Mouse (Mus musculus) adrenal gland, postnatal 10 days (tissue): ENCODE data around the gene Wtap. TPM values are rescaled to one million over a fixed set of nuclear protein-coding genes. Genes with fewer than 3 reads are reported as not detected.
"Not testable (repeated sequence)": the region's sequence is repeated elsewhere in the genome, so short reads cannot be mapped to it uniquely, and the experiment has no call there.

ENCODE experiments used
- DNase-seq: peaks from one replicate; pipeline ENCODE4 v3.0.0; 2021; ENCODE audit warnings: mixed read lengths
- long read RNA-seq, 2 experiments: library from polyadenylated mRNA; stranded (forward); transcript quantifications; one replicate each; pipeline ENCODE4 v2.0.0; 2021
- total RNA-seq, 2 experiments: library from RNA; stranded (reverse); gene quantifications; 2 replicates each; pipeline ENCODE4 v1.2.3; 2021

Wtap gene
- 10 to 100 TPM; 55.3 to 74.7 TPM for total RNA-seq
- long read RNA-seq, experiment 1, transcript Wtap-204 (6 exons, 3,187 nt), result major isoform, 20 of 60 reads
- long read RNA-seq, experiment 1, transcript Wtap-205 (6 exons, 2,442 nt), result minor isoform, 7 of 60 reads
- long read RNA-seq, experiment 1, transcript Wtap-203 (8 exons, 2,060 nt), result minor isoform, 10 of 60 reads
- long read RNA-seq, experiment 1, transcript Wtap-201 (8 exons, 2,051 nt), result minor isoform, 18 of 60 reads
- long read RNA-seq, experiment 1, partial matches to known transcripts, result 0 of 60 reads
- long read RNA-seq, experiment 1, other reads (novel, unspliced or antisense), result 5 of 60 reads
- long read RNA-seq, experiment 2, transcript Wtap-204 (6 exons, 3,187 nt), result major isoform, 13 of 30 reads
- long read RNA-seq, experiment 2, transcript Wtap-205 (6 exons, 2,442 nt), result minor isoform, 5 of 30 reads
- long read RNA-seq, experiment 2, transcript Wtap-201 (8 exons, 2,051 nt), result minor isoform, 7 of 30 reads
- long read RNA-seq, experiment 2, partial matches to known transcripts, result 1 of 30 reads
- long read RNA-seq, experiment 2, other reads (novel, unspliced or antisense), result 1 of 30 reads

DNA sequence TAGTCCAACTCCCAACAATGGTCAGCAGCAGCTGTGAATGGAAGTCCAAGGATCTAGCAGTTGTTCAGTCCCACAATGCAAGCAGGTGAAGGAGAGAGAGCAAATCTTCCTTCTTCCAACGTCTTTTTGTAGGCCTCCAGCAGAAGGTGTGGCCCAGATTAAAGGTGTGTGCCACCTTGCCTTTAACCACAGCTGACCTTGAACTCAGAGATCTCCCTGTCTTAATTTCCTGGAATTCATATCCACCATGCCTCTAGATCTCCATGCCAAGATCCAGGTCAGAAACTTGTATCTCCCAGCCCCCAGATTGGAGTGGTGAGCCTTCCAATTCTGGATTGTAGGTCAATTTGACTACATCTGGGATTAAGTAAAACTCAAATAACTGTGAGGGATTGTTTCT is at the start of gene Wtap:
Gene Wtap, minus strand, starts transcription at position 101 of the 400 bp plus-strand sequence.
- DNase-seq, result no peak

DNA sequence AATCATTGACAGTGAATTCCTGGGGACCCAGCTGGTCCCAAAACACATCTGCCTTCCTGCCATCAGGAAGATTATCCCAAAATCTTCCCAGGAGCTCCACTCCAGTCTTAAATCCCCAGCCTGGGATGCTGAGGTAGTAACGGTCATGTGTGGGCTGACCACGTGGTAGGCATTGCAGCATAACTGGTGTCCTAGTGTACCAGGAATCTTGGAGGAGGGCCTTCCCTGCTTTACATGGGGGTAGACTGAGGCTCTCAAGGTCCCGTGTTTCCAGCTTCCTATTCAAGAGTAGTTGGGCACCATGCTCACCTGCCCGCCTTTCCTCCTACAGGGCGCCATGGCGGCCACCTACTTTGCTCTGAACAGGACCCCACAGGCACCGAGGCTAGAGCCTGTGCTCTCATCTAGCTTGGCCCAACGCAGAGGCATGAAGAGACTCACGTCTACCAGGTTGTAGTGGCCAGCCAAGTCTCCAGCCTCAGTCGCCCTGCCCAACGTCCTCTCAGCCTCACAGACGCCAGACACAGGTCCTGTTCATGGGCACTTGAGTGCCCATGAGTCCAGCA is 42.7 kb upstream of the Wtap start:
- DNase-seq, result not testable (repeated sequence)

DNA sequence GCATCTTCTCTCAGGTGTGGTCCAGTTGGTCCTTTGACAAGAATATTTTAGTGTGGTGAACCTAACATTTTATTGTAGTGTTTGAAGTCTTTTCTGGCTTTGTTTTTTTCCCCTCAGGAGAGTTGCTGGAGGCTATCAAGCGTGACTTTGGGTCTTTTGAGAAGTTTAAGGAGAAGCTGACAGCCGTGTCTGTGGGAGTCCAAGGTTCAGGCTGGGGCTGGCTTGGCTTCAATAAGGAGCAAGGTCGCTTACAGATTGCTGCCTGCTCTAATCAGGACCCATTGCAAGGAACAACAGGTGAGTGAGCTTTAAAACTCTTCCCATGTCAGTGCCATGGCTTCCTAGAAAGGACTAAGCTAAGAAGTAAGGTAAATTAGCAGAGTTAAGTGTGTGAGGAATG is 19.3 kb upstream of the Wtap start:
- no peak for DNase-seq

DNA sequence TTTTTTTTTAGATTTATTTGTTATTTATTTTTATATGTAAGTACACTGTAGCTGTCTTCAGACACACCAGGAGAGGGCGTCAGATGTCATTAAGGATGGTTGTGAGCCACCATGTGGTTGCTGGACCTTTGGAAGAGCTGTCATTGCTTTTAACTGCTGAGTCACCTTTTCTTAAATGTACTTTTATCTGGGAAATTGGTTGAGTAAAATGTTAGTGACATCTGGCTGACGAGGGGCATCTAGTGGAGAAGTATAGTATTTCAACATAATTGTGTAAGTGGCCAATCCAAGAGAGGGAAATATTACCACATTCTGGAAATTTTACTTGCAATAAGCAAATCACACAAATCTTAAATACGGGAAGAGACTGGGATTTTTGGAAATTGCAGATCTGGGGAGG is 15.9 kb upstream of the Wtap start:
- peak; percentile 32 for DNase-seq

DNA sequence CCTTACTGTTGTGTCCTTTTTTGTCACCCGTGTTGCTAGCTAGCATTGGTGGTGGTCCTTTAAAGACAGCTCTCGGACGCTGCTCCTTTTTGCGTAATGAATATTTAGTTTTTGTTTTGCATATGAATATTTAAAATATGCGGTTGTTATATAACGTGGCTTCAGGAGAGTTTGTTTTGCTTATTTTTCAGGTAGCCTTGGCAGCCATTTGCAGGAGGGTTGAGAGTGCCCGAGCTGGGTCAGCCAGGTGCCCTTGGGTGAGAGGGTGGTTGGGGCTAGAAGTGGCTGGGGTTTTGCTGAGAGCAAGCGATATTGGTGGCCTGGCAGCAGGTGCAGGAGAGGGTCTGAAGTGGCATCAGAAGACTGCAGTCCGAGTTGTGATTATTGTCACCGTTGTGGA is 14.6 kb upstream of the Wtap start:
- peak; percentile 37 for DNase-seq

DNA sequence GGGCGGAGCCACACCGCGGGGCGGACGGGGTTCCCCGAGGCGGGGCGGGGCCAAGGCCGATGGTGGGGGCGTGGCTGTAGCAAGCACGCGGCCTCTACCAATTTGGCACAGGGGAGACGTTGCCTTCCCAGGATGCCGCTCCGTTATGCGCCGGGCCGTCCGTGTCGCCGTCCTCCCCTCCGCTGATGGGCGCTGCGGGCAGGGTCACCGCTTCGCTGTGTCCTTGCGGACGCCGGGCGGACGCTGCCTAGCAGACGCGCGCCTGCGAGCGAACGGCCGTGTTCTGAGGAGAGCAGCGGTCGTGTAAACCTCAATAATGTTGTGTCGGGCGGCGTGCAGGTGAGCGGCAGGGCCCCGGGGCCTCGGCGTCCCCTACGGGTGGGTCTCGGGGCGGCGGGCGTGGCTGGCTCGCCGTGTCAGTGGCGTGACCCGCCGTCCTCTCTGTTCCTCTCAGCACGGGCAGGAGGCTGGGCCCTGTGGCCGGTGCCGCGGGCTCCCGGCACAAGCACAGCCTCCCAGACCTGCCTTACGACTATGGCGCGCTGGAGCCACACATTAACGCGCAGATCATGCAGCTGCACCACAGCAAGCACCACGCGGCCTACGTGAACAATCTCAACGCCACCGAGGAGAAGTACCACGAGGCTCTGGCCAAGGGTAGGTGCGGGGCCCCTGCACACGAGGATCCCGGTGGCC is 13.9 kb upstream of the Wtap start:
- peak; percentile 100 for DNase-seq

DNA sequence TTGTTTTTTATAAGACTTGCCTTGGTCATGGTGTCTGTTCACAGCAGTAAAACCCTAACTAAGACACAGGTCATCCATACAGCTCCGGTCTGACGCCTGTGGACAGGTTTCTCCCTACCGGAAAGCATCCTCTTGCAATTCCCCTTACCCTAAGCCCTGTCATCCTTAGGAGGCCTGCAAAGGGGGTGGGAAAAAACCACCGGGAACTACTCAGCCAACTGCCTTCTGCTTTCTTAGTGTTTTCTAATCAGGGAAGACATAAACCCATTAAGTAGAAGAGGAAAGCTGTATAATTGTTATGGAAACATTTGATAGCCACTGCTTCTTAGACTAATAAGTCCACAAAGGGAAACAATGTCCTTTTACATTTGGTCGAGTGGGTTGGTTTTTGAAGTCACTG is 13.0 kb upstream of the Wtap start:
- no peak for DNase-seq

DNA sequence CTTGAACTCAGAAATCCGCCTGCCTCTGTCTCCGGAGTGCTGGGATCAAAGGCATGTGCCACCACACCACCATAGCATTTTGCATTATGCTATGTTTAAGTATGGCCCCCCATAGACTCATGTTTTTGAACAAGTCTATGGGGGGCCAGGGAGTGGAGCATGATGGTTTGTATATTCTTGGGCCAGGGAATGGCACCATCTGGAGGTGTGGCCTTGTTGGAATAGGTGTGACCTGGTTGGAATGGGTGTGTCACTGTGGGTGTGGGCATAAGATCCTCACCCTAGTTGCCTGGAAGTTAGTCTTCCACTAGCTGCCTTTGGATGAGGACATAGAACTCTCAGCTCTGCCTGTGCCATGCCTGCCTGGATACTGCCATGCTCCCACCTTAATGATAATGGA is 12.6 kb upstream of the Wtap start, which contains the start of gene Sod2:
Gene Sod2, plus strand, starts transcription at position 301 of the 400 bp plus-strand sequence.
- DNase-seq, result not testable (repeated sequence)

DNA sequence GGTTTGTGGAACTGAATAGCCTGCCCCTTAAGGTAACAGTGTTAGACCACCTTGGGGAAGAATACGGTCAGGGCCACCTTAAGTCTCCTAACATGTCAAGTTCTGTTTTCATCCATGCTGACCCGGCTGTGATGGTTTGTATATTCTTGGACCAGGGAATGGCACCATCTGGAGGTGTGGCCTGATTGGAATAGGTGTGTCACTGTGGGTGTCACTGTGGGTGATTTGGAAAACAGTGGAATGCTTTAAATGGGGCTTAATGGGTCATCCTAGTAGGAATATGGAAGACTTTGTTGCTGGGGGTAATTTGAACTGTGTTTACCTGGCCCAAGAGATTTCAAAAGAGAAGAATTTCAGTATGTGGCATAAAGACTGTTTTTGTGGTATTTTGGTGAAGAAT is 10.5 kb upstream of the Wtap start:
- DNase-seq, result not testable (repeated sequence)

DNA sequence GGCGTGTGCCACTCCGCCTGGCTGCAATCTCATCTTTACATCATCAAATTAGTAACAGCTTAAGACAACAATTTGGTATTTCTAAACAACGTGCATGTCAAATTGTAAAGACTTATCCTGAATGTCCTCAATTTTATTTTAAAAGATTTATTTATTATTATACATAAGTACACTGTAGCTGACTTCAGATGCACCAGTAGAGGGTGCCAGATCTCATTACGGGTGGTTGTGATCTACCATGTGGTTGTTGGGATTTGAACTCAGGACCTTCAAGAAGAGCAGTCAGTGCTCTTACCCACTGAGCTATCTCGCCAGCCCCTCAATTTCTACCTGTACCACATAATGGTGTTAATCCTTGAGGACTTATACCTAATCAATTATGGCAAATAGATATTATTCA is 8.3 kb upstream of the Wtap start:
- DNase-seq, result not testable (repeated sequence)

DNA sequence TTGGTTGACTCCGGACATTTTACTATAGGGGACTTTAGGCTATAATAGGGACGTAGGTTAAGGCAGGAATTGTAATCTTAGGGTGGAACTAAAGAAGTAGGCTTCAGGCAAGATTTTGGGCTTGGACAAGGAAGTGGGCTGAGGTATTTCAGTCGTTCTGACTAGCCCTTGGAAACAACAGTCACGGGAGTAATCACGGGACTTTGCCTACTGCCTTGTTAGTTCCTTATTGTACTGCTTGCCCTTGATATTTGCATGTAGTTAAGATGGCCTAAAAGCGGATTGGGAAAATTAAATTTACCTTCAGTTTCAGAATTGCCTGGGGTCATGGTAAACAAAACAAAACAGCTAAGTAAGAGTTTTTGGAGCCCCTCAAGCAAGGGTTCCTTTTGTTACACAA is 5.1 kb upstream of the Wtap start:
- no peak for DNase-seq

DNA sequence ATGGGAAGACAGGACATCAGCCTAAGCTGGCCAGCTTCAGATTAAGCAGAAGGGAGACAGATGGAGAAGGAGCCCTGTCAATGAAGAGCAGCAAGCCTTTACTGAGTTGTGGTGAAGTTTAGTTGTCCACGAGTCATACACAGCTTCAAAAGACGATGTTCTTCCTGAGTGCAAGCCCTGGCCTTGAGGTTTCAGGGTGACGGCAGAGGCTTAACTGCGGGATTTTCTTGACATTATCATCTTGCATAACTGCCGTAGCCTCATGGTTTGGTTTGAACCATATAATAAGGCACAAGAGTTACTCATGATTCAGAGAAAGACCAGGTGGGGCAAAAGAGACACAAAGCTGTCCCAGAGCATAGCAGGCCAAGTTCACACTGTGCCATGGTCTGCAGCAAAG is 3.9 kb upstream of the Wtap start:
- no peak for DNase-seq

DNA sequence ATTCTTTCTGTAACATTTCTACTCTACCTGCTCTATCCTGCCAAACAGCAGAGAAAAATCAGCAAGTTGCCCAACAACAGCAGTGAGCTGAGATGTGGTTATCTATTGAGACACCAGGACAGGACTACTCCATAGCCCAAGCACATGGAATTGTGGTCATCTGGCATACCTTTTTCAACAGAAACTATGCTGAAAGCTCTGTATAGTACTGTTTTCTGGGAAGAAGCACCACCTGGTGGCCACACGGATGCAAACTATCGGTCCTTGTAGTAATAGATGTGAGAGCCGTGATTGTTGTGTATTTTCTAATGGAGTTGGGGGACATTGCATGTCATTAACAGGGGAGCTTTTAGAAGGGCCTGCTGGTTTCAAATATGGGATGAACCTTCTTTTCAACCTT is 2.4 kb upstream of the Wtap start:
- peak; percentile 67 for DNase-seq

DNA sequence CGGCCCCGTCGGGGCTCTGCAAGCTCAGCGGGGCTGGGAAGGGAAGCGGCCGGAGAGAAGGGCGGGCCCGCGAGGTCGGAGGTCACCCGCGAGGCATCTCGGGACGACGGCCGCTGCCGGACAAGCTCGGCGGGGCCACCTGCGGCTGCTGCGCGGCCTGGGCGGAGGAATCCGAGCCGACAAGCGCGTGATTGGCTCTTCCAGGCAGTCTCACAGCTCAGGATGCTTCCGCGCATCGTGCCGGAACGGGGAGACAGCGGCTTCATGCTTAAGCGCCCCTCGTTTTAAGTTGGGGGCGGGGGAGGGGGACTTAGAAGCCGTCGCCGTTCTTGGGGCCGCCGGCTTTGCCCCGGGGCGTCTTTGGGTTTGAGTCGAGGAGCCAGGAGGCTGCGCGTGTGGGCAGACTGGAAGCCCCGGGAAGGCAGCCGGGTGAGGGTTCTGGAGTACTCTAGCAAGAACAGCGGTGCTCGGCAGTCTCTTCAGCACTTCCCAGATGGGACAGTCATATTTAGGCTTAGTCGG is 1.4 kb downstream of the Wtap start:
- peak; percentile 97 for DNase-seq

DNA sequence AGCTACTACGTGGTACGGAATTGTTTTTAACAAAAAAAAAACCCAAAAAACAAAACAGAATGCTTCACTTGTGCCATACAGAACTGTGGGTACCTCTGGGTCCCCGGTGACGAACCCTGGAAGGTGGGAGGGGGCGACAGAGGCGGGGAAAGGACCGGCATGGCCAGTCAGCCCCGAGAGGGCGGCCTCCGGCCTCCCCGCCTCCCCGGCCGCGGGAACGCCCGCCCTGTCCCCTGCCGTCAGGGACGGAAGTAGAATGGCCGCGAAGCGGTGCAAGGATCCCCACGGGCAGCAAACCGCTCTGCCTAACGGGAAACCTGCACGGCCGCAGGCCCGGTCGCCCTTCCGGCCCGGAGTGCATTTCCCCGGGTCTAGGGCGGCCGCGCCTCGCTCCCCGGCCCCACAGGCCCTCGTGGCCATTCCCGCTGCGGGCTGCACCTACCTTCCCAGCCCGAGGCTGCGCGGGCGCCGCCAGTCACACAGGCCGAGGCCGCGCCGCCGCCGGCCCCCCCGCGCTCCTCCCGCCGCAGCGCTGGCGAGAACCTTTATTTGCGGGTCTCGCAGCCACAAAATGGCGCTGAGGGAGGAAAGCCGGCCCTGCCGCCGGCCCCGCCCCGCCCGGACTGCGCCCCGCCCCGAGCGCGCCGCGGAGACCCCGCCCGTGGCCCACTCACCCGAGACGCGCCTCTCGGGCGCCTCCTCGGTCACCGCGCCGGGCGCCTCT is 2.2 kb downstream of the Wtap start:
- peak; percentile 95 for DNase-seq

DNA sequence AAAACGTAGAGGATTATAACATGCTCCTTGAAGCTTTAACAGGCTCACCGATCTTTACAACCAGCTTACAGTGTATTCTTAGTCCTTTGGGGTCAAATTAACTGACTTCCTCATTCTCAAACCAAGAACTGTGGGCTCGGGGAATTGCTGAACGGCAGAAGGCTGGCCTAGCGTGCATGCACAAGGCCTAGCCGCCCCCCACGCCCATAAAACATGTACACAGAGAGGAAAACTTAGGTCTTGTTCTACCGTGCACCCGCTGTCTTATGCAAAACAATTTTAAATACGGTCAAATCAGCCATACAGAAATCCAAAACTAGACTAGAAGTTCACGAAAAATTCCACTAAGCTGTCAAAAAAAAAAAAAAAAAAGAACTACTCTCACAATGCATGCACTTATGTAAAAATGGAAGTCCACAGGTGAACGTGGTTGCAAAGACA is 2.8 kb downstream of the Wtap start:
- DNase-seq, result peak; percentile 42

DNA sequence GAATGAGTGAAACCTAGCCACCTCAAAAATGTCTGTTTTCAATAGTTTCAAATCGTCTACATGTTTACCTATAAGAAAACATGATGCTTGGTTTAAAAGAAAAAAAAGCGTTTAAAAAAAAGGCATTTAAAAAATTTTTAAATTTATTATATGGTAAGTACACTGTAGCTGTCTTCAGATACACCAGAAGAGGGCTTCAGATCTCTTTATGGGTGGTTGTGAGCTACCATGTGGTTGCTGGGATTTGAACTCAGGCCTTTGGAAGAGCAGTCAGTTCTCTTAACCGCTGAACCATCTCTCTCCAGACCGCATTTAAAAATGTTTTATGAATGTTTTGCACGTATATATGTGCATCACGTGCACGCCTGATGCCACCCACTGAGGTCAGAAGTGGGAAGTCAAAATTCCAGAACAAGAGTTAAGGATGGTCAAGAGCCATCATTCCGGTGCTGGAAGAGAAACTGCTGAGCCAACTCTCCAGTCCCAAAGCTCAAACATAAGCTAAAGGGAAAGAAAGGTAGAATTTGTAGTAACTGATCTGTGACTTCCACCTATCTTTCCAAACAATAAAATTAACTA is 3.3 kb downstream of the Wtap start:
- no peak for DNase-seq

DNA sequence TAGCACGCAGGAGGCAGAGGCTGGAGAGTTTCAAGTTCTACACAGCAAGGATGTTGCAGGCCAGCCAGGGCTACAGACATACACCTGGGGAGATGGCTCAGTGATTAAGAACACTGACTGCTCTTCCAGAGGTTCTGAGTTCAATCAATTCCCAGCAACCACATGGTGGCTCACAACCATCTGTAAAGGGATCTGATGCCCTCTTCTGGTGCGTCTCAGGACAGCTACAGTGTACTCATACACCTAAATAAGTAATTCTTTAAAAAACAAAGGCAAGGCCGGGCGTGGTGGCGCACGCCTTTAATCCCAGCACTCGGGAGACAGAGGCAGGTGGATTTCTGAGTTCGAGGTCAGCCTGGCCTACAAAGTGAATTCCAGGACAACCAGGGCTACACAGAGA is 5.9 kb downstream of the Wtap start:
- not testable (repeated sequence) for DNase-seq

DNA sequence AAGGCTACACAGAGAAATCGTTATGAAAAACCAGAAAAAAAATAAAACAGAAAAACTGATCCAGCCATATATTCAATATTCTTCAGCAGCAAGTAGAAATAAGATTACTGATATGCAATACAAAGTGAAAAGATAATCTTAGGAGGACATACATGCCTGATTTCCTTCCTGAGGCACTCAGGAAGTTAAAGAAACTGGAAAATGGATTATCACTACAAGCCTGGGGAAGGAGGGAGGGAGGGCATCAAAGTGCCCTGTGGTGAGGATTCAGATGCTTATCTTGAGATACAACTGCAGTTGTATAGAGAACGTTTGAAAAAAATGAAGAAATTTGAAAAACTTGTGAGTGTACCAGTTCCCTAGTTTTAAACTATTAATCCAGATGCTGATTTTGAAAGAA is 10.0 kb downstream of the Wtap start:
- DNase-seq, result no peak

DNA sequence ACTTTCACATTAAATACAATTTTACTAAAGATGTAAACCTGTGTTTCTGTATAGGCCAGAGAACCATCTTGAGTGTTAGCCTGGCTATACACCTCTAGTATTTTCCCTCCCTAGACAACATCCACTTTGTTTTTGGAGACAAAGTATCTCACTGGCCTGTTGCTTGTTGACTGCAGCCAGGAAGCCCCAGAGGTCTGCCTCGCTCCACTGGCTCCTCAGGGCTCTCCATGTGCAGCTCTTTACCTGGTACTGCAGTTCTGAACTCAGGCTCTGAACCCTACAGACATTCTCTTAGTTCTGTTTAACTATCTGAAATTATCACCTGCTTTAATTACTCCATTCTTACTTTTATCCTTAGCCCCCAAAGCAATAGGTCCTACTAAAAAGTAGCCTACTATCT is 15.4 kb downstream of the Wtap start:
- no peak for DNase-seq

DNA sequence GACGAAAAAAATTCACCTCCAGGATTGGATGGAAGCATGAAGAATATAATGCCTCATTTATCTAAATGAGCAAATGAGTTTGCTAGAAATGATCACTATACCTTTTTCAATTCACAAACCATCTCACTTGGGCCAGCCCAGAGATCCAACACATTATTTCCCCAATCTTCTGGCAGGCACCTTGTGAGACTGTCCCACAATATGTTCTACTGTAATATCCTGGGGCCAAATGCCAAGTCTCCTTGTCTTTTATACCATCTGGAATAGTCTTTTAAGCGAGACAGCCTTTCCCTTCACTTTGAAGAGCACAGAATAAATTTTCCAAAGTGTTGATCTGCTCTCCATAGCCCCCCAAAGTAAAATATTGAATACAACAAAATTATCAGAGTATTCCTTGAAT is 20.1 kb downstream of the Wtap start:
- no peak for DNase-seq

DNA sequence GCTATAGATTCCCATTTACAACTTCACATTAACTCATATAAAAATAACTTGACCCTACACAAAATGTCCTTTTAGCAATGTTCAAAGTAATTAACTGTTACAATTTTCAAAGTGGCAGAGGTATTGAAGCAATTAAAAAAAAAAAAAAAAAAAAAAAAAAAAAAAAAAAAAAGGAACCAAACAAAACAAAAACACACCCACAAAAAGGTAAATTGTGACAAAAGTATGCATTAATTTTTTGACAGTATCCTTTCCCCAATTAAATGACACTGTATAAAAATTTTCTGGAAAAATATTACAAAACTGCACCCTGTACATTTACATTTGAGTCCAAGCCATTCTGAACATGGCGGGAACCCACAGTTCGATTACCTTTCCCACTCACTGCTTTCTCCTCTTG is 26.8 kb downstream of the Wtap start:
- DNase-seq, result no peak
